Mouse (Mus musculus) embryonic facial prominence, embryonic 13.5 days (tissue): ENCODE data around the gene Crispld2. TPM values are rescaled to one million over a fixed set of nuclear protein-coding genes. Genes with fewer than 3 reads are reported as not detected.

Source experiments
- ATAC-seq: fragments of 200-750 bp; cut with Nextera tagmentation; 2 replicates; pipeline ENCODE4 v1.8.0; 2017; ENCODE audit warnings: low read depth; ENCODE audit not compliant: insufficient number of reproducible peaks, insufficient read depth, low FRiP score, low TSS enrichment
- H3K27ac ChIP-seq: fragments of 300-500 bp; sonication (generic); 2 replicates; pipeline ENCODE4 v1.5.1; 2015; ENCODE audit warnings: moderate library complexity, mild to moderate bottlenecking, inconsistent platforms
- H3K27me3 ChIP-seq: fragments of 300-500 bp; sonication (generic); 2 replicates; pipeline ENCODE4 v1.6.1; 2015; ENCODE audit warnings: mild to moderate bottlenecking, inconsistent platforms
- H3K36me3 ChIP-seq: fragments of 300-500 bp; sonication (generic); 2 replicates; pipeline ENCODE4 v1.6.1; 2015; ENCODE audit warnings: mild to moderate bottlenecking, inconsistent platforms
- H3K4me1 ChIP-seq: fragments of 300-500 bp; sonication (generic); 2 replicates; pipeline ENCODE4 v1.6.1; 2015; ENCODE audit warnings: inconsistent platforms
- H3K4me2 ChIP-seq: fragments of 300-500 bp; sonication (generic); 2 replicates; pipeline ENCODE4 v1.6.1; 2015; ENCODE audit warnings: moderate library complexity, mild to moderate bottlenecking, inconsistent platforms
- H3K4me3 ChIP-seq: fragments of 300-500 bp; sonication (generic); 2 replicates; pipeline ENCODE4 v1.5.1; 2015; ENCODE audit warnings: mild to moderate bottlenecking, inconsistent platforms
- H3K9ac ChIP-seq: fragments of 300-500 bp; sonication (generic); 2 replicates; pipeline ENCODE4 v1.6.1; 2015; ENCODE audit warnings: mild to moderate bottlenecking, inconsistent platforms
- H3K9me3 ChIP-seq: fragments of 300-500 bp; sonication (generic); 2 replicates; pipeline ENCODE4 v1.6.1; 2016; ENCODE audit warnings: inconsistent platforms
- WGBS: fragments of 180-500 bp; shearing (Covaris S2); methylation state at CpG from one replicate; pipeline ENCODE4 v1.1.7; 2015; ENCODE audit warnings: mixed read lengths; 5-methylcytosine and 5-hydroxymethylcytosine counted together
- polyA plus RNA-seq: library from polyadenylated mRNA; unstranded; fragments of >200 nt; fragmentation: Nextera tagmentation; extraction: Ambion mirVana; gene quantifications from 2 replicates; pipeline ENCODE4 v1.2.1, GENCODE M21; 2015

The Crispld2 gene
- polyA plus RNA-seq, 1 experiment from 2014 or later: 6.9 TPM

DNA sequence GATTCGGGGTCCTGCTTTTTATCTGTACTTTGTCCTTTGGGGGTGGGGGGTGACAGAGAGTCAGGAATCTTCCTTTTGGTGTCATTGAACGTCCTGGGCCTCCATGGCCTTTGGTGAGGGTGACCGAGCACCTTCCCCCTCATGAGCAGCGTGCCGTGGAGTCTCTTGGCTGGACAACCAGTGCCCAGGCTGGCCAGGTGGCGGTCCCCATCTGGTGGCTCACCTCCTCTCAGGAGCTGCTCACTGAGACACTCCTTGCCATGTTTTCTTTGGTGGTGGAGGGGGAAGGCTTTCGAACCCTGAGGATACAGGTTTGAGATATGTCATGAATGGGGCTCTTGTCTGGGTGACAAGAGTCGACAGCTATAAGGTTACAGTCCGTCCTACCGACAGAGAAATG lies 58.1 kb downstream of the Crispld2 start:
- ATAC-seq: no peak
- H3K36me3 ChIP-seq: no peaks in the 10 kb centered on the region
- no peak overlapping the region for H3K9ac ChIP-seq
- H3K4me1 ChIP-seq: peaks cover 51% of the 10 kb centered on the region
- no peaks in the 10 kb centered on the region for H3K9me3 ChIP-seq
- H3K27me3 ChIP-seq: no peaks in the 10 kb centered on the region
- H3K4me3 ChIP-seq: no peak overlapping the region
- H3K27ac ChIP-seq: no peak overlapping the region
- no peak overlapping the region for H3K4me2 ChIP-seq
- WGBS: 49% methylated on average over 10 of the region's 10 CpGs

DNA sequence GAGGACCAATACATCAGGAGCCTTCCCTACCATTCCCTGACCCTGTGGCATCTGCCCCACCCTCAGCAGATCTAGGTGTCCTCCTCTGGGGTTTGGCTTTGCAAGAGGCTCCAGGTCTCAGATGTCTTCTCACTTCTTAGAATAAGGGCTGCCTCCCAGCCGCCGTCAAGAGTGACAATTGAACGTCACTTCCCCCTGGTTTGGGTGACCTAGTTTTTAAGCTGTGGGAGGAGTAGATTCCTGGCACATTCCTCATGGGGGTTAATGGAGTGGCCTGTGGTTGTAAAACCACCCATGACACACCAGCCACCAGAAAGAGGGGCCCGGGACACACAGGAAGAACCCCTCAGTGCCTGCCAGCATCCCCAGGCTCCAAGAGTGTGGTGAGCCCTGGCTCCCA lies 58.8 kb downstream of the Crispld2 start:
- Histone ChIP-seq H3K4me1 (peaks cover 46% of the 10 kb centered on the region), H3K9me3 (no peaks in the 10 kb centered on the region; the same call in 1 of the 2 replicates), H3K4me2 (no peak overlapping the region), H3K27me3 (no peaks in the 10 kb centered on the region), H3K27ac (no peak overlapping the region), H3K9ac (no peak overlapping the region), H3K4me3 (no peak overlapping the region), H3K36me3 (no peaks in the 10 kb centered on the region)
- ATAC-seq: no peak
- WGBS: 54% methylated on average over 4 of the region's 4 CpGs

- H3K27ac ChIP-seq: no peak overlapping the region
- H3K9me3 ChIP-seq: no peaks in the 10 kb centered on the region; the same call in 1 of the 2 replicates
- H3K4me3 ChIP-seq: no peak overlapping the region
- 71% methylated on average over 4 of the region's 4 CpGs for WGBS
- peaks cover 37% of the 10 kb centered on the region for H3K4me1 ChIP-seq
- H3K27me3 ChIP-seq: no peaks in the 10 kb centered on the region
- no peak for ATAC-seq
- no peak overlapping the region for H3K4me2 ChIP-seq
- H3K9ac ChIP-seq: no peak overlapping the region
- no peaks in the 10 kb centered on the region for H3K36me3 ChIP-seq
Measured at GRCm38 (mm10) chr8:120051908-120052307, 59.7 kb downstream of the Crispld2 start.

DNA sequence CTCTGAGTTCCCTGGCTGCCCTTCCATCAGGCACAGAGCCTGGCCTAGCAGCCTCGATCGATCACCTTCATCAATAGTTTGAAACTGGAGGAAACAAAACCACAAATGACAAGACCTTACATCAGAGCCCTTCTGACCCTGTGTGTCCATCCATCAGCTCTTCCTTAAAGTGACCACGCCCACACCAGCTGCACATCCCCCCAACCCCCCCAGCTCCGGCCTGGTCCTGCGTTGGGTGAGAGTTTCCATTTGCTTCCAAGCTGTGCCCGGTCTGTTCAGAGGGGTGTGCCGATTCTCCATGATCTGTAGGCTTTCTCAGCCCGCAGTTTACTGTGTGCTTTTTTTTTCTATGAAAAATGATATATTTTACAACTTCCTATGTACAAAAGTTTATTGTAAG lies 60.1 kb downstream of the Crispld2 start:
- H3K36me3 ChIP-seq: no peaks in the 10 kb centered on the region
- H3K4me3 ChIP-seq: no peak overlapping the region
- H3K9me3 ChIP-seq: no peaks in the 10 kb centered on the region; the same call in 1 of the 2 replicates
- WGBS: 80% methylated on average over 8 of the region's 8 CpGs
- no peaks in the 10 kb centered on the region for H3K27me3 ChIP-seq
- H3K27ac ChIP-seq: no peak overlapping the region
- H3K9ac ChIP-seq: no peak overlapping the region
- peaks cover 33% of the 10 kb centered on the region for H3K4me1 ChIP-seq
- H3K4me2 ChIP-seq: no peak overlapping the region
- ATAC-seq: no peak

- 86% methylated on average over 3 of the region's 3 CpGs for WGBS
- H3K27ac ChIP-seq: no peak overlapping the region
- H3K4me2 ChIP-seq: no peak overlapping the region
- no peaks in the 10 kb centered on the region for H3K27me3 ChIP-seq
- ATAC-seq: no peak
- no peak overlapping the region for H3K9ac ChIP-seq
- peaks cover 27% of the 10 kb centered on the region for H3K4me1 ChIP-seq
- H3K36me3 ChIP-seq: no peaks in the 10 kb centered on the region
- H3K4me3 ChIP-seq: no peak overlapping the region
- H3K9me3 ChIP-seq: no peaks in the 10 kb centered on the region; the same call in 1 of the 2 replicates
Measured at GRCm38 (mm10) chr8:120054833-120055232, 62.6 kb downstream of the Crispld2 start.

GRCm38 (mm10) chr8:120057078-120057477 lies 64.8 kb downstream of the Crispld2 start:
- H3K27ac ChIP-seq: no peak overlapping the region
- no peak for ATAC-seq
- no peaks in the 10 kb centered on the region for H3K36me3 ChIP-seq
- no peak overlapping the region for H3K4me2 ChIP-seq
- 49% methylated on average over 2 of the region's 2 CpGs for WGBS
- H3K4me1 ChIP-seq: peaks cover 8% of the 10 kb centered on the region; the same call in 1 of the 2 replicates
- H3K27me3 ChIP-seq: no peaks in the 10 kb centered on the region
- no peaks in the 10 kb centered on the region; the same call in 1 of the 2 replicates for H3K9me3 ChIP-seq
- H3K9ac ChIP-seq: no peak overlapping the region
- no peak overlapping the region for H3K4me3 ChIP-seq

DNA sequence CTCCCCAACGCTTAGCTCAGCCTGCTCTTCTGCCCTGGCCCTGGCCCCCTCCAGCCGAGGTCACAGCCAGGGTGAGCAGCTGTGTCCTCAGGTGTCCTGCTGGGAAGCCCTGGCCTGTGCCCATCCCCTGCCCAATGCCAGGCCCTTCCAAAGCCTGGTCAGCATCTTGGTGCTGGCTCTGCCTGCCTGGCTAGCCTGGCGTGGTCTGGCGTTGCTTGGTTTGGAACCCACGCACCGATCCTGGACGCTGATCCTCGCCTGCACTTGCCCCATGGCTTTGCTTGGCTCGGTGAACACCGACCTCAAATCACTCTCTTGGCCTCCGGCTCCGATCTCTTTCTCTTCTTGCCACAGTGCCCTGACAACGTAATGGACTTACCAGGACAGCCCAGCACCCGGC lies 70.5 kb downstream of the Crispld2 start:
- no peaks in the 10 kb centered on the region for H3K36me3 ChIP-seq
- H3K4me1 ChIP-seq: peaks cover 17% of the 10 kb centered on the region
- no peak for ATAC-seq
- H3K9me3 ChIP-seq: no peaks in the 10 kb centered on the region
- 90% methylated on average over 14 of the region's 14 CpGs for WGBS
- H3K27me3 ChIP-seq: no peaks in the 10 kb centered on the region
- no peak overlapping the region for H3K9ac ChIP-seq
- H3K4me3 ChIP-seq: no peak overlapping the region
- H3K27ac ChIP-seq: peak overlapping the region; percentile 39; the same call in 1 of the 2 replicates
- no peak overlapping the region for H3K4me2 ChIP-seq

- H3K27me3 ChIP-seq: no peaks in the 10 kb centered on the region
- H3K4me2 ChIP-seq: no peak overlapping the region
- H3K4me1 ChIP-seq: peaks cover 21% of the 10 kb centered on the region
- no peaks in the 10 kb centered on the region for H3K9me3 ChIP-seq
- H3K36me3 ChIP-seq: no peaks in the 10 kb centered on the region
- ATAC-seq: no peak
- WGBS: 56% methylated on average over 3 of the region's 3 CpGs
- H3K9ac ChIP-seq: no peak overlapping the region
- H3K27ac ChIP-seq: peak overlapping the region; percentile 39; the same call in 1 of the 2 replicates
- no peak overlapping the region for H3K4me3 ChIP-seq
Measured at GRCm38 (mm10) chr8:120063326-120063725, 71.1 kb downstream of the Crispld2 start.

DNA sequence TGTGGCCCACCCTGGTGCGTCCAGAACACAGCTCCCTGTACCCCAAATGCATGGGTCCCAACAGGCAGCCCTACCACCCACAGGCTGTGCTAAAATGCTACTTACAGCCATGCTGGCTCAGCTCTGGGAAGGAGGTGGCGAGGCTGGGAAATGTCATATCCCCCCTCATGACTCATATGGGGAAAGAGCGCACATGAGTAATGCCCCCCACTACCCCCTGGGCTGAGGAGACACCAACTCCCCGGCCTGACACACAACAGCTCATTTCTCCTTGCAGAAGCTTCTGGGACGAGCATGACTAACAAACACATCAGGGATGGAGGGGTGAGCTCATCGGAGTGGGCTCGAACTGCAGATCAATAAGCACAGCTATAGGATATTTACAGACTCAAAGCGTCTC lies 73.4 kb downstream of the Crispld2 start:
- H3K4me1 ChIP-seq: peaks cover 23% of the 10 kb centered on the region
- H3K4me2 ChIP-seq: no peak overlapping the region
- 92% methylated on average over 8 of the region's 8 CpGs for WGBS
- no peak for ATAC-seq
- no peak overlapping the region for H3K9ac ChIP-seq
- no peaks in the 10 kb centered on the region for H3K36me3 ChIP-seq
- H3K27ac ChIP-seq: no peak overlapping the region
- H3K27me3 ChIP-seq: no peaks in the 10 kb centered on the region
- H3K9me3 ChIP-seq: no peaks in the 10 kb centered on the region
- no peak overlapping the region for H3K4me3 ChIP-seq

DNA sequence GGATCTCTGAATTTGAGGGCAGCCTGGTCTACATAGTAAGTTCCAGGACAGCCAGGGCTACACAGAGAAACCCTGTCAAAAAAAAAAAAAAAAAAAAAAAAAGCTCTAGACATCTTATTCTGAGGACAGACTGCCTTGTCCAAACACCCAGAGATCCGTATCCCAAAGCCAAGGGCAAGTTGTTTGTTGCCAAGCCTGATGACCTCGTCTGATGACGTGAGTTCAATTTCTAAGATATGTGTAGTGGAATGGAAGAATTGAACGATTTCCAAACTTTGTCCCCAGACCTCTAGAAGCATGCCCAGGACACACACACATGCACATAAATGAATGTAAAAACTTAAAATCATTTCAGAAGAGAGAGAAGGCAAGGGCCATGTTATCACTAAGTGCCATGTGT lies 74.0 kb downstream of the Crispld2 start:
- Histone ChIP-seq H3K27me3 (no peaks in the 10 kb centered on the region), H3K4me3 (no peak overlapping the region), H3K9ac (no peak overlapping the region), H3K4me2 (no peak overlapping the region), H3K36me3 (no peaks in the 10 kb centered on the region), H3K27ac (no peak overlapping the region), H3K4me1 (peaks cover 23% of the 10 kb centered on the region), H3K9me3 (no peaks in the 10 kb centered on the region)
- ATAC-seq: no peak
- WGBS: 91% methylated on average over 4 of the region's 4 CpGs

GRCm38 (mm10) chr8:120067936-120068668 lies 75.9 kb downstream of the Crispld2 start:
- H3K4me1 ChIP-seq: peaks cover 40% of the 10 kb centered on the region
- 65% methylated on average over 19 of the region's 19 CpGs for WGBS
- H3K27ac ChIP-seq: no peak overlapping the region
- H3K4me2 ChIP-seq: no peak overlapping the region
- H3K9ac ChIP-seq: no peak overlapping the region
- no peaks in the 10 kb centered on the region for H3K36me3 ChIP-seq
- H3K27me3 ChIP-seq: no peaks in the 10 kb centered on the region
- no peak overlapping the region for H3K4me3 ChIP-seq
- ATAC-seq: no peak
- H3K9me3 ChIP-seq: no peaks in the 10 kb centered on the region

DNA sequence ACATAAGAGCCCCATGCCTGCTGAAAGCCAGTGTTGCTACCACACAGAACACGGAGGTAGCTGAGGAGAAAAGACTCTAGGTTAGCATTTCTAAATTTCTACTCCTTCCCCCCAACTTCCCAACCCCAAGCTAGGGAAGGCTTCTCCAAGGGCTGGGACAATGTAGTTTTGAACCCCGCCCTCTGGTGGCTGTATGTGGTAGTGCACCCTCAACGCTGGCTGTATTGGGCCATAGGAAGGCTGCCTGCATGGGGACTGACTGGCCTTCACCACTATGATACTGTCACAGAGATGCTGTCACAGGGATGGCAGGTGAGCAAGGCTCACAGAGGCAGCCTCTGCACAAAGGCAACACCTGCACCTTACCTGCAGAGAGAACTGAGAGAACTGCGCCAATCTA lies 79.4 kb downstream of the Crispld2 start:
- Histone ChIP-seq H3K4me2 (no peak overlapping the region), H3K9me3 (no peaks in the 10 kb centered on the region), H3K9ac (no peak overlapping the region), H3K4me1 (peaks cover 28% of the 10 kb centered on the region), H3K27me3 (no peaks in the 10 kb centered on the region), H3K36me3 (no peaks in the 10 kb centered on the region), H3K4me3 (no peak overlapping the region), H3K27ac (no peak overlapping the region)
- 26% methylated on average over 4 of the region's 4 CpGs for WGBS
- ATAC-seq: peak; percentile 71; the same call in 1 of the 2 replicates
